Mouse (Mus musculus): ENCODE measurements around the gene Nwd2.

Nwd2 gene

GRCm38 (mm10) chr5:63649070-63649532 lies at the start of gene Nwd2:
Gene Nwd2, plus strand, starts transcription at chr5:63649102.
- no peak for DNase-seq (ENCODE audit: low spot score in 2 of 2)

GRCm38 (mm10) chr5:63607447-63607846 lies 41.5 kb upstream of the Nwd2 start:
- DNase-seq (ENCODE audit: low spot score in 2 of 2) = no peak

- DNase-seq (ENCODE audit: low spot score in 2 of 2) = no peak
Observed at GRCm38 (mm10) chr5:63616792-63617668, 31.9 kb upstream of the Nwd2 start.

- DNase-seq (ENCODE audit: low spot score in 2 of 2) = no peak
Observed at GRCm38 (mm10) chr5:63624123-63624522, 24.8 kb upstream of the Nwd2 start.

GRCm38 (mm10) chr5:63627832-63628530 lies 20.9 kb upstream of the Nwd2 start:
- DNase-seq (ENCODE audit: low spot score in 2 of 2) = no peak

GRCm38 (mm10) chr5:63628531-63628871 lies 20.4 kb upstream of the Nwd2 start:
- no peak for DNase-seq (ENCODE audit: low spot score in 2 of 2)

- DNase-seq (ENCODE audit: low spot score in 2 of 2) = no peak
Observed at GRCm38 (mm10) chr5:63634636-63635035, 14.3 kb upstream of the Nwd2 start.

- no peak for DNase-seq (ENCODE audit: low spot score in 2 of 2)
Observed at GRCm38 (mm10) chr5:63648187-63648586, 715 bp upstream of the Nwd2 start.

GRCm38 (mm10) chr5:63649533-63650464 lies 897 bp downstream of the Nwd2 start:
- DNase-seq (ENCODE audit: low spot score in 2 of 2) = no peak

GRCm38 (mm10) chr5:63651813-63652212 lies 2.9 kb downstream of the Nwd2 start:
- no peak for DNase-seq (ENCODE audit: low spot score in 2 of 2)

GRCm38 (mm10) chr5:63652705-63653104 lies 3.8 kb downstream of the Nwd2 start:
- DNase-seq (ENCODE audit: low spot score in 2 of 2) = no peak

- no peak for DNase-seq (ENCODE audit: low spot score in 2 of 2)
Observed at GRCm38 (mm10) chr5:63666884-63667283, 18.0 kb downstream of the Nwd2 start.

GRCm38 (mm10) chr5:63675934-63676333 lies 27.0 kb downstream of the Nwd2 start:
- DNase-seq (ENCODE audit: low spot score in 2 of 2) = no peak

GRCm38 (mm10) chr5:63689084-63689483 lies 40.2 kb downstream of the Nwd2 start:
- no peak for DNase-seq (ENCODE audit: low spot score in 2 of 2)

GRCm38 (mm10) chr5:63696784-63697183 lies 47.9 kb downstream of the Nwd2 start:
- no peak for DNase-seq (ENCODE audit: low spot score in 2 of 2)

- no peak for DNase-seq (ENCODE audit: low spot score in 2 of 2)
Observed at GRCm38 (mm10) chr5:63697196-63697595, 48.3 kb downstream of the Nwd2 start.

- no peak for DNase-seq (ENCODE audit: low spot score in 2 of 2)
Observed at GRCm38 (mm10) chr5:63728955-63729354, 80.1 kb downstream of the Nwd2 start.

- no peak for DNase-seq (ENCODE audit: low spot score in 2 of 2)
Observed at GRCm38 (mm10) chr5:63735521-63735920, 86.6 kb downstream of the Nwd2 start.

GRCm38 (mm10) chr5:63743426-63743825 lies 94.5 kb downstream of the Nwd2 start:
- DNase-seq (ENCODE audit: low spot score in 2 of 2) = no peak

GRCm38 (mm10) chr5:63748299-63748698 lies 99.4 kb downstream of the Nwd2 start:
- no peak for DNase-seq (ENCODE audit: low spot score in 2 of 2)

- DNase-seq (ENCODE audit: low spot score in 2 of 2) = no peak
Observed at GRCm38 (mm10) chr5:63748759-63749158, 99.9 kb downstream of the Nwd2 start.

Measured in urinary bladder, postnatal 4 days (tissue).